Mouse (Mus musculus): Measurements from ENCODE around the gene Rdh16f2.

- TF ChIP-seq POLR2A (IDR thresholded peaks at IDR 0.05; ENCODE audit: borderline replicate concordance, insufficient read depth, low read length) (no peak), CTCF (IDR thresholded peaks at IDR 0.05; ENCODE audit: borderline replicate concordance, insufficient read depth, low read depth, low read length) (no peak)
These were observed 31.9 kb downstream of the Rdh16f2 start, which contains the start of gene Sdr9c7 for GRCm38 (mm10) chr10:127898218-127898617.

Measured in cerebellum, adult 2 months (tissue).